Mouse (Mus musculus) neural tube, embryonic 13.5 days (tissue): ENCODE data around the gene Fxyd3. TPM values are rescaled to one million over a fixed set of nuclear protein-coding genes. Genes with fewer than 3 reads are reported as not detected.

Experiments used
- microRNA-seq: library from miRNA; unstranded; fragments of <30 nt; microRNA quantifications from one replicate; pipeline ENCODE4, GENCODE M21; 2016
- polyA plus RNA-seq: library from polyadenylated mRNA; unstranded; fragments of >200 nt; fragmentation: Nextera tagmentation; extraction: Ambion mirVana; gene quantifications from 2 replicates; pipeline ENCODE4 v1.2.1, GENCODE M21; 2015

The Fxyd3 gene
- polyA plus RNA-seq, 1 experiment from 2014 or later, result 2.5 TPM

Small RNA genes within 50 kb of the gene (microRNA-seq; reads per million reads assigned to microRNA genes)
- not detected for gene Mir7050

Other genes starting within 250 kb of the Fxyd3 start
- not detected in 2 replicates for gene Ffar3, start 220.5 kb downstream of the Fxyd3 start, polyA plus RNA-seq
- gene Ffar1, start 215.1 kb downstream of the Fxyd3 start, polyA plus RNA-seq, result not detected in 2 replicates
- gene Cd22, start 196.4 kb downstream of the Fxyd3 start, polyA plus RNA-seq, result 0.43 TPM in 1 of 2 replicates, not detected in the other
- 2.6 and 3.1 TPM in 2 replicates for gene Mag, start 161.8 kb downstream of the Fxyd3 start, polyA plus RNA-seq
- not detected in 2 replicates for gene Hamp2, start 152.0 kb downstream of the Fxyd3 start, polyA plus RNA-seq
- gene Hamp, start 132.7 kb downstream of the Fxyd3 start, polyA plus RNA-seq, result not detected in 2 replicates
- gene Usf2, start 119.9 kb downstream of the Fxyd3 start, polyA plus RNA-seq, result 34.4 TPM in 2 replicates
- 17.0 and 17.6 TPM in 2 replicates for gene Lsr, start 103.2 kb downstream of the Fxyd3 start, polyA plus RNA-seq
- gene Fam187b, start 102.9 kb downstream of the Fxyd3 start, polyA plus RNA-seq, result 0.25 and 0.53 TPM in 2 replicates
- gene Fxyd5, start 34.2 kb downstream of the Fxyd3 start, polyA plus RNA-seq, result 15.9 and 19.6 TPM in 2 replicates
- gene Fxyd7, start 25.2 kb downstream of the Fxyd3 start, polyA plus RNA-seq, result 181 and 239 TPM in 2 replicates
- gene Fxyd1, start 19.5 kb downstream of the Fxyd3 start, polyA plus RNA-seq, result 28.2 and 33.9 TPM in 2 replicates
- gene Lgi4, start 17.4 kb downstream of the Fxyd3 start, polyA plus RNA-seq, result 2.0 and 2.6 TPM in 2 replicates
- 0.25 and 0.62 TPM in 2 replicates for gene Hpn, start 38.6 kb upstream of the Fxyd3 start, polyA plus RNA-seq
- 5.1 and 6.8 TPM in 2 replicates for gene Scn1b, start 50.3 kb upstream of the Fxyd3 start, polyA plus RNA-seq
- gene Gramd1a, start 79.2 kb upstream of the Fxyd3 start, polyA plus RNA-seq, result 206 and 212 TPM in 2 replicates
- gene Scgb2b2, start 213.8 kb upstream of the Fxyd3 start, polyA plus RNA-seq, result not detected in 2 replicates
- not detected in 2 replicates for gene Scgb1b2, start 215.1 kb upstream of the Fxyd3 start, polyA plus RNA-seq